Mouse (Mus musculus) adrenal gland, postnatal 14 days (tissue): ENCODE measurements around the gene Nhsl1. TPM values are rescaled to one million over a fixed set of nuclear protein-coding genes. Genes with fewer than 3 reads are reported as not detected.

Source experiments
- DNase-seq: peaks from one replicate; pipeline ENCODE4 v3.0.0; 2021; ENCODE audit warnings: mixed read lengths
- total RNA-seq: library from RNA; stranded (reverse); gene quantifications from 2 replicates; pipeline ENCODE4 v1.2.3, GENCODE M21; 2021

Gene Nhsl1
- total RNA-seq, 1 experiment from 2014 or later: 6.6 TPM

- no peak for DNase-seq
Measured at GRCm38 (mm10) chr10:18400089-18400644, 81.4 kb downstream of the Nhsl1 start.

- DNase-seq: no peak
Measured at GRCm38 (mm10) chr10:18400998-18401397, 82.2 kb downstream of the Nhsl1 start.

GRCm38 (mm10) chr10:18403992-18404391 lies 85.2 kb downstream of the Nhsl1 start:
- DNase-seq: no peak

- DNase-seq: no peak
Measured at GRCm38 (mm10) chr10:18404679-18405078, 85.9 kb downstream of the Nhsl1 start.

- peak; percentile 89 for DNase-seq
Measured at GRCm38 (mm10) chr10:18407062-18407830, 88.5 kb downstream of the Nhsl1 start.

GRCm38 (mm10) chr10:18408128-18408527 lies 89.3 kb downstream of the Nhsl1 start:
- DNase-seq: no peak

- no peak for DNase-seq
Measured at GRCm38 (mm10) chr10:18408635-18409034, 89.8 kb downstream of the Nhsl1 start.

- no peak for DNase-seq
Measured at GRCm38 (mm10) chr10:18409068-18409467, 90.3 kb downstream of the Nhsl1 start.

GRCm38 (mm10) chr10:18411266-18411665 lies 92.5 kb downstream of the Nhsl1 start:
- no peak for DNase-seq

GRCm38 (mm10) chr10:18415946-18416345 lies 97.2 kb downstream of the Nhsl1 start:
- no peak for DNase-seq

- no peak for DNase-seq
Measured at GRCm38 (mm10) chr10:18418160-18418559, 99.4 kb downstream of the Nhsl1 start.

GRCm38 (mm10) chr10:18419508-18419907 lies 100.7 kb downstream of the Nhsl1 start:
- no peak for DNase-seq

GRCm38 (mm10) chr10:18420259-18421000 lies 101.6 kb downstream of the Nhsl1 start:
- DNase-seq: no peak

GRCm38 (mm10) chr10:18422968-18423367 lies 104.2 kb downstream of the Nhsl1 start:
- no peak for DNase-seq

GRCm38 (mm10) chr10:18423557-18423956 lies 104.8 kb downstream of the Nhsl1 start:
- no peak for DNase-seq

GRCm38 (mm10) chr10:18427866-18428265 lies 109.1 kb downstream of the Nhsl1 start:
- no peak for DNase-seq

GRCm38 (mm10) chr10:18429533-18429932 lies 110.7 kb downstream of the Nhsl1 start:
- no peak for DNase-seq

GRCm38 (mm10) chr10:18430141-18430540 lies 111.4 kb downstream of the Nhsl1 start:
- peak; percentile 31 for DNase-seq

- DNase-seq: peak; percentile 84
Measured at GRCm38 (mm10) chr10:18430973-18431372, 112.2 kb downstream of the Nhsl1 start.

- no peak for DNase-seq
Measured at GRCm38 (mm10) chr10:18431546-18431945, 112.8 kb downstream of the Nhsl1 start.

- DNase-seq: no peak
Measured at GRCm38 (mm10) chr10:18435454-18435853, 116.7 kb downstream of the Nhsl1 start.

- no peak for DNase-seq
Measured at GRCm38 (mm10) chr10:18435938-18436337, 117.2 kb downstream of the Nhsl1 start.

- no peak for DNase-seq
Measured at GRCm38 (mm10) chr10:18437584-18437983, 118.8 kb downstream of the Nhsl1 start.
